Mouse (Mus musculus): ENCODE measurements around the gene Pitpna. TPM values are rescaled to one million over a fixed set of nuclear protein-coding genes. Genes with fewer than 3 reads are reported as not detected.

The Pitpna gene
- polyA plus RNA-seq, 1 experiment from 2014 or later = 90.5 TPM

GRCm38 (mm10) chr11:75568962-75569361, 18.9 kb upstream of the Pitpna start:
- no peak overlapping the region for H3K27ac ChIP-seq (ENCODE audit: low read depth, low read length)
- ATAC-seq (ENCODE audit: insufficient read depth, low FRiP score, low TSS enrichment) (no peak), DNase-seq (ENCODE audit: low spot score) (no peak)
- H3K36me3 ChIP-seq (ENCODE audit: control insufficient read depth, insufficient read depth, low read length) = no peaks in the 10 kb centered on the region; the same call in 1 of the 2 replicates
- H3K27me3 ChIP-seq (ENCODE audit: control insufficient read depth, insufficient read depth, low read length) = no peaks in the 10 kb centered on the region
- H3K4me2 ChIP-seq (ENCODE audit: low read depth) = no peak overlapping the region
- H3K9ac ChIP-seq (ENCODE audit: low read length) = no peak overlapping the region
- WGBS = 91% methylated on average over 12 of the region's 12 CpGs
- no peaks in the 10 kb centered on the region for H3K9me3 ChIP-seq (ENCODE audit: control insufficient read depth, low read length)
- H3K4me1 ChIP-seq (ENCODE audit: control insufficient read depth, insufficient read depth, low read length) = peaks cover 11% of the 10 kb centered on the region
- H3K4me3 ChIP-seq (ENCODE audit: low read depth, low read length) = no peak overlapping the region

DNA sequence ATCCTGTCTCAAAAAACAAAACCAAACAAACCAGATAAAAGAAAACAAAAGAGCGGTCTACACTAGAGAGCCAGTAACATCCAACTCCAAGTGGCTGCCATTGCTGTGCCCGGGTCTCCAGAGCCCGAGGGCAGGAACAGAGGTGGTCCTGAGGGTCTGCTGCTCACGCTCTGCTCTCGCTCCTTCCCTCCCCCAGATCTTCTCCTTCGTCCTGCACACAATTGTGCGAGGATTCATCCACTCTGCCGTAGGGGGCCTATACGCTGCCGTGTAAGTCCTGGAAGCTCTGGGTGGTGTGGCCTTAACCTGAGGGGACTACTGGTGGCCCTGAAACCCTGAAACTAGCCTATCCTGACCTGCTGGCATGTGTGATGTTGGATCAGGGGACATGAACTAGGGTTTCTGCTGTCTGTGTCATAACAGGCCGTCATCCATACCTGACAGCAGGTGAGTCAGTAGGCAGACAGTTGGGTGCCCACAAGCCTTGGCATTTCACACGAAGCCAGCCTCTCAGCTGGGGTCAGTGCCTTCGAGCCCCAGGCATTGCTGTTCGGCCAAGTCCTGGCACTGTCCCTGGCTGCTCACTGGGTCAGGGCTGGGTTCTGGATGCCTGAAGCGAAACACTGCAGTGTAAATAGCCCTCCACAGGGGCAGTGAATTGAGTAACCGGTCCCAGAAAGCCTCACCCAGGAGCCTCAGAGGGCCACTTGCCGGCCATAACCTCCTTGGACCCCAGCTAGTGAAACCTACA, 17.3 kb upstream of the Pitpna start:
- ATAC-seq (ENCODE audit: insufficient read depth, low FRiP score, low TSS enrichment) = no peak
- H3K9me3 ChIP-seq (ENCODE audit: control insufficient read depth, low read length) = no peaks in the 10 kb centered on the region
- H3K36me3 ChIP-seq (ENCODE audit: control insufficient read depth, insufficient read depth, low read length) = no peaks in the 10 kb centered on the region; the same call in 1 of the 2 replicates
- DNase-seq (ENCODE audit: low spot score) = no peak
- H3K4me2 ChIP-seq (ENCODE audit: low read depth) = no peak overlapping the region
- no peaks in the 10 kb centered on the region for H3K27me3 ChIP-seq (ENCODE audit: control insufficient read depth, insufficient read depth, low read length)
- 85% methylated on average over 17 of the region's 17 CpGs for WGBS
- no peak overlapping the region for H3K9ac ChIP-seq (ENCODE audit: low read length)
- H3K27ac ChIP-seq (ENCODE audit: low read depth, low read length) = no peak overlapping the region
- H3K4me3 ChIP-seq (ENCODE audit: low read depth, low read length) = no peak overlapping the region
- peaks cover 11% of the 10 kb centered on the region for H3K4me1 ChIP-seq (ENCODE audit: control insufficient read depth, insufficient read depth, low read length)

GRCm38 (mm10) chr11:75571126-75571990, 16.5 kb upstream of the Pitpna start:
- H3K9ac ChIP-seq (ENCODE audit: low read length) = no peak overlapping the region
- H3K4me1 ChIP-seq (ENCODE audit: control insufficient read depth, insufficient read depth, low read length) = peaks cover 11% of the 10 kb centered on the region
- no peaks in the 10 kb centered on the region; the same call in 1 of the 2 replicates for H3K36me3 ChIP-seq (ENCODE audit: control insufficient read depth, insufficient read depth, low read length)
- ATAC-seq (ENCODE audit: insufficient read depth, low FRiP score, low TSS enrichment) (no peak), DNase-seq (ENCODE audit: low spot score) (no peak)
- no peak overlapping the region for H3K4me2 ChIP-seq (ENCODE audit: low read depth)
- H3K4me3 ChIP-seq (ENCODE audit: low read depth, low read length) = no peak overlapping the region
- WGBS = 75% methylated on average over 12 of the region's 14 CpGs
- H3K9me3 ChIP-seq (ENCODE audit: control insufficient read depth, low read length) = no peaks in the 10 kb centered on the region
- no peaks in the 10 kb centered on the region for H3K27me3 ChIP-seq (ENCODE audit: control insufficient read depth, insufficient read depth, low read length)
- H3K27ac ChIP-seq (ENCODE audit: low read depth, low read length) = no peak overlapping the region

- no peaks in the 10 kb centered on the region; the same call in 1 of the 2 replicates for H3K36me3 ChIP-seq (ENCODE audit: control insufficient read depth, insufficient read depth, low read length)
- DNase-seq (ENCODE audit: low spot score) (no peak), ATAC-seq (ENCODE audit: insufficient read depth, low FRiP score, low TSS enrichment) (no peak)
- H3K4me2 ChIP-seq (ENCODE audit: low read depth) = no peak overlapping the region
- peak overlapping the region; percentile 19; the same call in 1 of the 2 replicates for H3K9ac ChIP-seq (ENCODE audit: low read length)
- no peak overlapping the region for H3K27ac ChIP-seq (ENCODE audit: low read depth, low read length)
- H3K9me3 ChIP-seq (ENCODE audit: control insufficient read depth, low read length) = no peaks in the 10 kb centered on the region
- peaks cover 11% of the 10 kb centered on the region for H3K4me1 ChIP-seq (ENCODE audit: control insufficient read depth, insufficient read depth, low read length)
- no peak overlapping the region for H3K4me3 ChIP-seq (ENCODE audit: low read depth, low read length)
- H3K27me3 ChIP-seq (ENCODE audit: control insufficient read depth, insufficient read depth, low read length) = no peaks in the 10 kb centered on the region
- WGBS = 4% methylated on average over 8 of the region's 10 CpGs
These were observed 15.6 kb upstream of the Pitpna start for GRCm38 (mm10) chr11:75572301-75572791.

- no peaks in the 10 kb centered on the region for H3K27me3 ChIP-seq (ENCODE audit: control insufficient read depth, insufficient read depth, low read length)
- peak; percentile 76 for ATAC-seq (ENCODE audit: insufficient read depth, low FRiP score, low TSS enrichment)
- H3K9me3 ChIP-seq (ENCODE audit: control insufficient read depth, low read length) = no peaks in the 10 kb centered on the region
- peak; percentile 92 for DNase-seq (ENCODE audit: low spot score)
- H3K4me3 ChIP-seq (ENCODE audit: low read depth, low read length) = no peak overlapping the region
- 8% methylated on average over 12 of the region's 12 CpGs for WGBS
- peaks cover 11% of the 10 kb centered on the region for H3K4me1 ChIP-seq (ENCODE audit: control insufficient read depth, insufficient read depth, low read length)
- no peak overlapping the region for H3K4me2 ChIP-seq (ENCODE audit: low read depth)
- H3K27ac ChIP-seq (ENCODE audit: low read depth, low read length) = no peak overlapping the region; the same call in 1 of the 2 replicates
- peak overlapping the region; percentile 16 for H3K9ac ChIP-seq (ENCODE audit: low read length)
- no peaks in the 10 kb centered on the region; the same call in 1 of the 2 replicates for H3K36me3 ChIP-seq (ENCODE audit: control insufficient read depth, insufficient read depth, low read length)
These were observed 14.8 kb upstream of the Pitpna start for GRCm38 (mm10) chr11:75572854-75573650.

- no peak for ATAC-seq (ENCODE audit: insufficient read depth, low FRiP score, low TSS enrichment)
- Histone ChIP-seq H3K9me3 (ENCODE audit: control insufficient read depth, low read length) (no peaks in the 10 kb centered on the region), H3K27ac (ENCODE audit: low read depth, low read length) (no peak overlapping the region), H3K36me3 (ENCODE audit: control insufficient read depth, insufficient read depth, low read length) (no peaks in the 10 kb centered on the region), H3K9ac (ENCODE audit: low read length) (no peak overlapping the region), H3K4me2 (ENCODE audit: low read depth) (no peak overlapping the region), H3K4me1 (ENCODE audit: control insufficient read depth, insufficient read depth, low read length) (peaks cover 11% of the 10 kb centered on the region), H3K27me3 (ENCODE audit: control insufficient read depth, insufficient read depth, low read length) (no peaks in the 10 kb centered on the region), H3K4me3 (ENCODE audit: low read depth, low read length) (no peak overlapping the region)
- WGBS = 79% methylated on average over 5 of the region's 5 CpGs
- DNase-seq (ENCODE audit: low spot score) = peak; percentile 3
These were observed 13.3 kb upstream of the Pitpna start for GRCm38 (mm10) chr11:75574378-75575123.

DNA sequence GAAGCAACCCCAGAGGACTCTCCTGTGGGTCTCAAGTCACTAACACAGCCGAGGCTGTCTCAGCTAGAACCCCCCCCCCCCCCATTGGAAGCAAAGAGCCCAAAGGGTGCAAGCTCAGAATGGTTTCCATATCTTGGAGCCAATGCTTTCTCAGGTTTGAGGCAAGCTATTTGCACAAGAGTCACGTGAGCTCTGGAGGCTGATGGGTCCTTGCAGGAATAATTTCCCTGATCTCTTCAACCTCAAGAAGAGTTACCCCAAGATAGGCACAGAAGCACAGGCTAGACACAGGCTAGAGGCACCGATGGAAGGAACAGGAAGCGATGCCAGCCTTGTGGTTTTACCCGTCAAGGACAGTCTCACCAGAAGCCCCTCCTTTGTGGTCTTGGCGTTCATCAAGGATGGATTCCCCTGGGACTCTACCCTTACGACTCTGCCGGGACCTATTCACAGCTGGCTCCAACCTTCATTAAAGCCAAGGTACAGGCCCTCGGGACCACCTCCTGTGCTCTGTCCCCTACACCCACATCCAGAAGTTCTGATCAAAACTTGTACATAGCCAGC, 12.3 kb upstream of the Pitpna start:
- DNase-seq (ENCODE audit: low spot score) = peak; percentile 4
- Histone ChIP-seq H3K27ac (ENCODE audit: low read depth, low read length) (no peak overlapping the region), H3K4me1 (ENCODE audit: control insufficient read depth, insufficient read depth, low read length) (peaks cover 11% of the 10 kb centered on the region), H3K4me3 (ENCODE audit: low read depth, low read length) (no peak overlapping the region), H3K27me3 (ENCODE audit: control insufficient read depth, insufficient read depth, low read length) (no peaks in the 10 kb centered on the region), H3K36me3 (ENCODE audit: control insufficient read depth, insufficient read depth, low read length) (no peaks in the 10 kb centered on the region), H3K9ac (ENCODE audit: low read length) (no peak overlapping the region), H3K9me3 (ENCODE audit: control insufficient read depth, low read length) (no peaks in the 10 kb centered on the region), H3K4me2 (ENCODE audit: low read depth) (no peak overlapping the region)
- no peak for ATAC-seq (ENCODE audit: insufficient read depth, low FRiP score, low TSS enrichment)
- 81% methylated on average over 9 of the region's 9 CpGs for WGBS

All from neural tube, embryonic 11.5 days (tissue).